Mouse (Mus musculus): Measurements from ENCODE around the gene Gm1553. TPM values are rescaled to one million over a fixed set of nuclear protein-coding genes. Genes with fewer than 3 reads are reported as not detected.

The Gm1553 gene
- total RNA-seq (2021) (not detected), polyA plus RNA-seq (2012; rRNA removed) (not detected in 2 replicates)
- long read RNA-seq = 0 reads

DNA sequence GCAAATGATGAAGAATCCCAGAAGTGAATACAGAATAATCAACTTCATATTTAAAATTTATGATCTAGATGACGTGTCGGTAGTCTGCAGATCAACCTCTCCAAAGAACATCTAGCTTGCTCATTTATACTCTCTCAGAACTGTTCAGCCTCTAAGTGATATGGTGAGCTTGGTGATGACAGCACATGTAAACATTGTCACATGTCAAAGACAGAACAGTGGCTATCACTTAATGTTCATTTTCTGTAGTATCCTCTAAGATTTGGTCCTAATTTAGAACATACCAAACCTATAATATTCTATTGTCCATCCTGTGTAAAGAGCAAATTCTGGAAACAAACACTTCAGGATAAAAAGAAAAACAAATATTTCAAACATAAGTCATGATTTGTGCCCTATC is at the start of gene Gm1553:
TSS of gene Gm1553 (minus strand) at position 101 of the 400 bp plus-strand sequence.
- intact Hi-C loops (cut with DNase I) = no loop called here
- WGBS = 80% methylated on average over 2 of the region's 2 CpGs
- no peak for TF ChIP-seq CTCF (IDR thresholded peaks at IDR 0.05)
- no peak for TF ChIP-seq EP300 (IDR thresholded peaks at IDR 0.05; ENCODE audit: insufficient read depth, low read depth, low read length)
- TF ChIP-seq POLR2A (IDR thresholded peaks at IDR 0.05; ENCODE audit: insufficient read depth, low read depth, low read length) = no peak
- H3K27me3 ChIP-seq (ENCODE audit: control insufficient read depth, insufficient read depth, low read length) = no peaks in the 10 kb centered on the region
- no peak within 1 kb of the TSS for H3K4me3 ChIP-seq
- H3K36me3 ChIP-seq (ENCODE audit: control insufficient read depth, insufficient read depth, low read length) = no peaks in the 10 kb centered on the region
- no peak for DNase-seq
- no peak within 1 kb of the TSS for H3K9ac ChIP-seq (ENCODE audit: low read depth, low read length)
- H3K27ac ChIP-seq = no peak within 1 kb of the TSS
- no peaks in the 10 kb centered on the region for H3K4me1 ChIP-seq (ENCODE audit: control insufficient read depth, insufficient read depth, low read length)
- H3K79me2 ChIP-seq (replicated peaks; ENCODE audit: control insufficient read depth, insufficient read depth, low read length) = no peaks in the 10 kb centered on the region

Other genes with a start within 250 kb of the Gm1553 start
- gene 4932415D10Rik, start 176.0 kb downstream of the Gm1553 start, total RNA-seq (2021) = not detected
- gene 4932415D10Rik, start 176.0 kb downstream of the Gm1553 start, polyA plus RNA-seq (2012; rRNA removed) = not detected in 2 replicates
- 1 to 10 TPM; 2.1 to 2.4 TPM for gene Gm4924, start 138.4 kb downstream of the Gm1553 start, total RNA-seq (2021)
- gene Gm4924, start 138.4 kb downstream of the Gm1553 start, polyA plus RNA-seq (2012; rRNA removed) = 0.16 and 1.1 TPM in 2 replicates
- gene 1190007I07Rik, start 130.6 kb upstream of the Gm1553 start, total RNA-seq (2021) = 10 to 100 TPM; 22.3 to 29.5 TPM
- gene 1190007I07Rik, start 130.6 kb upstream of the Gm1553 start, polyA plus RNA-seq (2012; rRNA removed) = 29.5 and 44.6 TPM in 2 replicates
- 10 to 100 TPM in 1 of 2 experiments, 1 to 10 TPM in 1; 9.8 to 11.1 TPM for gene Tdg, start 137.2 kb upstream of the Gm1553 start, total RNA-seq (2021)
- gene Tdg, start 137.2 kb upstream of the Gm1553 start, polyA plus RNA-seq (2012; rRNA removed) = 10.5 and 16.7 TPM in 2 replicates
- gene Glt8d2, start 198.0 kb upstream of the Gm1553 start, total RNA-seq (2021) = 1 to 10 TPM; 2.2 to 2.8 TPM
- gene Glt8d2, start 198.0 kb upstream of the Gm1553 start, polyA plus RNA-seq (2012; rRNA removed) = 3.0 and 3.5 TPM in 2 replicates
- 10 to 100 TPM; 29.1 to 29.8 TPM for gene Hcfc2, start 203.5 kb upstream of the Gm1553 start, total RNA-seq (2021)
- gene Hcfc2, start 203.5 kb upstream of the Gm1553 start, polyA plus RNA-seq (2012; rRNA removed) = 11.2 and 19.6 TPM in 2 replicates